Mouse (Mus musculus) lung, adult 2 months (tissue): ENCODE measurements around the gene Cabin1. TPM values are rescaled to one million over a fixed set of nuclear protein-coding genes. Genes with fewer than 3 reads are reported as not detected.

Experiments
- DNase-seq: peaks from one replicate; pipeline ENCODE4 v3.0.0; 2022
- H3K4me1 ChIP-seq: fragments of 200-500 bp; 2 replicates; pipeline ENCODE4 v1.6.1; 2011; ENCODE audit warnings: low read length; ENCODE audit not compliant: control insufficient read depth, insufficient read depth
- H3K4me3 ChIP-seq: fragments of 200-500 bp; replicated peaks from 2 replicates; pipeline ENCODE3; 2011; ENCODE audit warnings: low read depth, mild to moderate bottlenecking, control low read depth, low read length; ENCODE audit errors: extremely low read depth
- CTCF ChIP-seq: fragments of 200-500 bp; IDR thresholded peaks from 2 replicates; pipeline ENCODE4 v1.5.1; 2011; ENCODE audit warnings: mild to moderate bottlenecking, low read length, control low read depth; ENCODE audit not compliant: insufficient read depth
- POLR2A ChIP-seq: fragments of 200-500 bp; IDR thresholded peaks from 2 replicates; pipeline ENCODE4 v1.6.1; 2011; ENCODE audit warnings: low read depth, mild to moderate bottlenecking, control low read depth, low read length, borderline replicate concordance; ENCODE audit errors: extremely low read depth
- WGBS: fragments of 180-500 bp; shearing (Covaris S2); methylation state at CpG from one replicate; pipeline ENCODE4 v1.1.7; 2018; 5-methylcytosine and 5-hydroxymethylcytosine counted together
- polyA plus RNA-seq: library from polyadenylated mRNA; depleted of rRNA; stranded (reverse); fragments of >200 nt; gene quantifications from 2 replicates; pipeline ENCODE4 v1.2.3, GENCODE M21; 2012

Cabin1 gene
- polyA plus RNA-seq, 1 experiment: 53.6 TPM

- WGBS: 91% methylated on average over 7 of the region's 7 CpGs
- Histone ChIP-seq H3K4me3 (no peak overlapping the region), H3K4me1 (no peaks in the 10 kb centered on the region)
- no peak for TF ChIP-seq CTCF
- TF ChIP-seq POLR2A: no peak
- DNase-seq: no peak
These were observed 38.7 kb downstream of the Cabin1 start for GRCm38 (mm10) chr10:75725449-75725848.

- 83% methylated on average over 5 of the region's 5 CpGs for WGBS
- TF ChIP-seq POLR2A: no peak
- TF ChIP-seq CTCF: no peak
- Histone ChIP-seq H3K4me3 (no peak overlapping the region), H3K4me1 (no peaks in the 10 kb centered on the region)
- DNase-seq: no peak
These were observed 43.9 kb downstream of the Cabin1 start for GRCm38 (mm10) chr10:75720215-75720614.

- TF ChIP-seq CTCF: no peak
- no peak for TF ChIP-seq POLR2A
- no peaks in the 10 kb centered on the region for H3K4me1 ChIP-seq
- no peak for DNase-seq
- WGBS: 86% methylated on average over 3 of the region's 3 CpGs
- H3K4me3 ChIP-seq: no peak overlapping the region
These were observed 49.3 kb downstream of the Cabin1 start for GRCm38 (mm10) chr10:75714795-75715194.

GRCm38 (mm10) chr10:75713026-75713425, 51.1 kb downstream of the Cabin1 start:
- TF ChIP-seq POLR2A (no peak), CTCF (no peak)
- 93% methylated on average over 11 of the region's 11 CpGs for WGBS
- H3K4me1 ChIP-seq: no peaks in the 10 kb centered on the region
- DNase-seq: no peak
- no peak overlapping the region for H3K4me3 ChIP-seq

- no peak for TF ChIP-seq CTCF
- no peak for TF ChIP-seq POLR2A
- 76% methylated on average over 2 of the region's 2 CpGs for WGBS
- no peak for DNase-seq
These were observed 53.9 kb downstream of the Cabin1 start for GRCm38 (mm10) chr10:75710210-75710609.

GRCm38 (mm10) chr10:75709261-75709660, 54.9 kb downstream of the Cabin1 start:
- Histone ChIP-seq H3K4me1 (peaks cover 4% of the 10 kb centered on the region), H3K4me3 (no peak overlapping the region)
- 91% methylated on average over 9 of the region's 9 CpGs for WGBS
- TF ChIP-seq POLR2A: no peak
- no peak for TF ChIP-seq CTCF
- no peak for DNase-seq

More at GRCm38 (mm10) chr10:75710210-75710609, 53.9 kb downstream of the Cabin1 start:
- Histone ChIP-seq H3K4me1 (no peaks in the 10 kb centered on the region), H3K4me3 (no peak overlapping the region)

GRCm38 (mm10) chr10:75708633-75708992, 55.5 kb downstream of the Cabin1 start:
- no peak for DNase-seq
- Histone ChIP-seq H3K4me3 (no peak overlapping the region), H3K4me1 (peaks cover 4% of the 10 kb centered on the region)
- WGBS: 54% methylated on average over 9 of the region's 9 CpGs
- TF ChIP-seq POLR2A (no peak), CTCF (peak; percentile 56)

GRCm38 (mm10) chr10:75707901-75708632, 56.1 kb downstream of the Cabin1 start:
- 83% methylated on average over 3 of the region's 3 CpGs for WGBS
- Histone ChIP-seq H3K4me3 (no peak overlapping the region), H3K4me1 (peaks cover 4% of the 10 kb centered on the region)
- DNase-seq: no peak
- no peak for TF ChIP-seq POLR2A
- TF ChIP-seq CTCF: no peak

GRCm38 (mm10) chr10:75706632-75707216, 57.4 kb downstream of the Cabin1 start:
- 87% methylated on average over 8 of the region's 8 CpGs for WGBS
- TF ChIP-seq POLR2A (no peak), CTCF (no peak)
- Histone ChIP-seq H3K4me1 (peaks cover 4% of the 10 kb centered on the region), H3K4me3 (no peak overlapping the region)
- no peak for DNase-seq
